Mouse (Mus musculus): Measurements from ENCODE around the gene Gm10644.
A peak's percentile ranks its signal among the peaks of the same experiment; 100 is the strongest.

DNA sequence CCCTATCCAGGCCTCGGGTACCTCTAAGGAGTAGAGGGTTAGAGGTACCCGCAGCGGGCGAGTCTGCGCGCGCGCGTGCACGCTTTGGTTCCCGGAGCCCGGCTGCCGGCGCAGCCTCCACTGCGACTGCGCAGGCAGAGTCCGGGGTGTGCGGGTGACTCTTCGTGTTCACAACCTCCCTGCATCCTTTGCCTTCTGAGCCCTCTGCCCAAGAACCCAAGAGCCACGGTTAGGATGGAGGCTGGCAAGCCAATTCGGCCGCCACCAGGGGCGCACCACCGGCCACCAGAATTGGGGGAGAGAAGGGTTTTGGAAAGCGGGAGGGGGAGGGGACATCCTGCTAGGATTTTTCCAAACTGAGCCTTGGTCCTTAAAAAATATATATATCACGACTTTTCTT, 57.8 kb downstream of the Gm10644 start:
- TF ChIP-seq POLR2A (IDR thresholded peaks at IDR 0.05; ENCODE audit: insufficient read depth, low read depth, low read length) (no peak), CTCF (IDR thresholded peaks at IDR 0.05) (peak; percentile 68), EP300 (IDR thresholded peaks at IDR 0.05; ENCODE audit: insufficient read depth, low read depth, low read length) (no peak)

Measured in heart, adult 2 months (tissue).